In genomic region chr1:183043161-183043812, GRCm38 (mm10) we compare ENCODE assay signal across 11 mouse cellular contexts.
DNase-seq lines count a peak whose midpoint lies in the region; ATAC-seq and TF ChIP-seq lines count a peak whose summit lies in the region.
"Had no signal": no experiment of that assay in that cellular context is flagged by ENCODE, and none has a peak within 500 bp of the region (broad histone marks: within the 10 kb centered on the region; RNA-seq: fewer than 3 reads in every experiment).

No protein-coding gene starts in this region.

- no peak for ATAC-seq in heart, embryonic 11.5 days (replicated peaks; ENCODE audit: insufficient number of reproducible peaks, low FRiP score, low TSS enrichment)
- ATAC-seq in midbrain, embryonic 16.5 days: no peak
- ATAC-seq: liver, embryonic 12.5 days had no signal

- H3K4me3 ChIP-seq in layer of hippocampus, adult 2 months: no peak overlapping the region
- no peak overlapping the region for H3K4me3 ChIP-seq in heart, embryonic 11.5 days (ENCODE audit: low read depth, low read length)
- H3K4me3 ChIP-seq in midbrain, embryonic 16.5 days (ENCODE audit: low read depth, low read length): no peak overlapping the region
- H3K4me3 ChIP-seq: liver, embryonic 12.5 days had no signal

- H3K27ac ChIP-seq in layer of hippocampus, adult 2 months: no peak overlapping the region
- peak overlapping the region; percentile 60 for H3K27ac ChIP-seq in heart, embryonic 11.5 days (ENCODE audit: low read depth, low read length)
- no peak overlapping the region for H3K27ac ChIP-seq in midbrain, embryonic 16.5 days (ENCODE audit: low read length)
- H3K27ac ChIP-seq: liver, embryonic 12.5 days had no signal

- TF ChIP-seq CTCF in layer of hippocampus, adult 2 months (conservative IDR thresholded peaks at IDR 0.05): no peak

- 0 out of 2 replicates have a peak overlapping the region, but pooled peaks have one; percentile 36 for H3K9ac ChIP-seq in heart, embryonic 11.5 days (ENCODE audit: low read depth, low read length)
- no peak overlapping the region for H3K9ac ChIP-seq in midbrain, embryonic 16.5 days (ENCODE audit: low read depth, low read length)
- H3K9ac ChIP-seq: liver, embryonic 12.5 days had no signal

- peak overlapping the region; percentile 7 for H3K4me2 ChIP-seq in heart, embryonic 11.5 days
- no peak overlapping the region for H3K4me2 ChIP-seq in midbrain, embryonic 16.5 days (ENCODE audit: low read length)
- H3K4me2 ChIP-seq: liver, embryonic 12.5 days; midbrain, embryonic 11.5 days had no signal

- peaks cover 27% of the 10 kb centered on the region for H3K4me1 ChIP-seq in heart, embryonic 11.5 days (ENCODE audit: control insufficient read depth, insufficient read depth, low read length)
- peaks cover 14% of the 10 kb centered on the region for H3K4me1 ChIP-seq in midbrain, embryonic 16.5 days (ENCODE audit: control insufficient read depth, insufficient read depth, low read length)
- H3K4me1 ChIP-seq: liver, embryonic 12.5 days had no signal

- no peaks in the 10 kb centered on the region for H3K36me3 ChIP-seq in heart, embryonic 11.5 days (ENCODE audit: control insufficient read depth, insufficient read depth, low read length)
- H3K36me3 ChIP-seq in midbrain, embryonic 16.5 days (ENCODE audit: control insufficient read depth, insufficient read depth, low read length): no peaks in the 10 kb centered on the region
- H3K36me3 ChIP-seq: liver, embryonic 12.5 days had no signal

- no peaks in the 10 kb centered on the region for H3K27me3 ChIP-seq in heart, embryonic 11.5 days (ENCODE audit: control insufficient read depth, insufficient read depth, low read length)
- H3K27me3 ChIP-seq in midbrain, embryonic 16.5 days (ENCODE audit: control insufficient read depth, insufficient read depth, low read depth, low read length): no peaks in the 10 kb centered on the region; the same call in 1 of the 2 replicates

- WGBS in heart, embryonic 11.5 days (ENCODE audit: insufficient replicate concordance): 44% methylated on average over 13 of the region's 13 CpGs
- 82% methylated on average over 13 of the region's 13 CpGs for WGBS in midbrain, embryonic 16.5 days

- H3K9me3 ChIP-seq in heart, embryonic 11.5 days (replicated peaks; ENCODE audit: control insufficient read depth, low read length): no peaks in the 10 kb centered on the region
- H3K9me3 ChIP-seq in midbrain, embryonic 16.5 days (replicated peaks; ENCODE audit: control insufficient read depth, low read length, poor library complexity, severe bottlenecking): no peaks in the 10 kb centered on the region
- H3K9me3 ChIP-seq: liver, embryonic 12.5 days had no signal

- peak; percentile 31 to 34 for DNase-seq in layer of hippocampus, adult 2 months (ENCODE audit: low spot score in 2 of 2)
- DNase-seq in layer of hippocampus, postnatal 25 days (ENCODE audit: extremely low spot score in 1 of 2, low spot score in 1 of 2): no peak
- DNase-seq in heart, postnatal 4 days: peak; percentile 61
- DNase-seq in lung, postnatal 36 days: peak; percentile 46
- no peak for DNase-seq in cerebellum, adult 9-11 months
- no peak for DNase-seq in adrenal gland, postnatal 25 days
- DNase-seq: cerebellum, postnatal 14 days had no signal

Comparison
In these comparisons a context has a peak if more than half of its experiments do, and no peak if none do; other contexts are left out.
1. DNase-seq: peak in layer of hippocampus, adult 2 months (2 of 2), heart, postnatal 4 days (single experiment) and lung, postnatal 36 days (single experiment); none in layer of hippocampus, postnatal 25 days (0 of 2), cerebellum, adult 9-11 months (single experiment) and adrenal gland, postnatal 25 days (single experiment).